Mouse (Mus musculus) embryonic facial prominence, embryonic 13.5 days (tissue): ENCODE results near the gene Zfp668. TPM values are rescaled to one million over a fixed set of nuclear protein-coding genes. Genes with fewer than 3 reads are reported as not detected.
A peak's percentile ranks its signal among the peaks of the same experiment; 100 is the strongest.

Experiments
- ATAC-seq: fragments of 200-750 bp; cut with Nextera tagmentation; 2 replicates; pipeline ENCODE4 v1.8.0; 2017; ENCODE audit warnings: low read depth; ENCODE audit not compliant: insufficient number of reproducible peaks, insufficient read depth, low FRiP score, low TSS enrichment
- H3K27ac ChIP-seq: fragments of 300-500 bp; sonication (generic); 2 replicates; pipeline ENCODE4 v1.5.1; 2015; ENCODE audit warnings: moderate library complexity, mild to moderate bottlenecking, inconsistent platforms
- H3K27me3 ChIP-seq: fragments of 300-500 bp; sonication (generic); 2 replicates; pipeline ENCODE4 v1.6.1; 2015; ENCODE audit warnings: mild to moderate bottlenecking, inconsistent platforms
- H3K36me3 ChIP-seq: fragments of 300-500 bp; sonication (generic); 2 replicates; pipeline ENCODE4 v1.6.1; 2015; ENCODE audit warnings: mild to moderate bottlenecking, inconsistent platforms
- H3K4me1 ChIP-seq: fragments of 300-500 bp; sonication (generic); 2 replicates; pipeline ENCODE4 v1.6.1; 2015; ENCODE audit warnings: inconsistent platforms
- H3K4me2 ChIP-seq: fragments of 300-500 bp; sonication (generic); 2 replicates; pipeline ENCODE4 v1.6.1; 2015; ENCODE audit warnings: moderate library complexity, mild to moderate bottlenecking, inconsistent platforms
- H3K4me3 ChIP-seq: fragments of 300-500 bp; sonication (generic); 2 replicates; pipeline ENCODE4 v1.5.1; 2015; ENCODE audit warnings: mild to moderate bottlenecking, inconsistent platforms
- H3K9ac ChIP-seq: fragments of 300-500 bp; sonication (generic); 2 replicates; pipeline ENCODE4 v1.6.1; 2015; ENCODE audit warnings: mild to moderate bottlenecking, inconsistent platforms
- H3K9me3 ChIP-seq: fragments of 300-500 bp; sonication (generic); 2 replicates; pipeline ENCODE4 v1.6.1; 2016; ENCODE audit warnings: inconsistent platforms
- WGBS: fragments of 180-500 bp; shearing (Covaris S2); methylation state at CpG from one replicate; pipeline ENCODE4 v1.1.7; 2015; ENCODE audit warnings: mixed read lengths; 5-methylcytosine and 5-hydroxymethylcytosine counted together
- polyA plus RNA-seq: library from polyadenylated mRNA; unstranded; fragments of >200 nt; fragmentation: Nextera tagmentation; extraction: Ambion mirVana; gene quantifications from 2 replicates; pipeline ENCODE4 v1.2.1, GENCODE M21; 2015

Gene Zfp668
- polyA plus RNA-seq, 1 experiment from 2014 or later = 28.2 TPM

- no peak overlapping the region for H3K27ac ChIP-seq
- H3K27me3 ChIP-seq = no peaks in the 10 kb centered on the region
- no peak overlapping the region for H3K4me3 ChIP-seq
- ATAC-seq = no peak
- H3K9ac ChIP-seq = no peak overlapping the region
- no peak overlapping the region for H3K4me2 ChIP-seq
- H3K4me1 ChIP-seq = peaks cover 12% of the 10 kb centered on the region
- H3K36me3 ChIP-seq = peaks cover 60% of the 10 kb centered on the region
- 80% methylated on average over 5 of the region's 5 CpGs for WGBS
- no peaks in the 10 kb centered on the region for H3K9me3 ChIP-seq
Observed at GRCm38 (mm10) chr7:127870136-127870821, 6.3 kb downstream of the Zfp668 start.

GRCm38 (mm10) chr7:127869149-127869810 is 7.3 kb downstream of the Zfp668 start:
- no peaks in the 10 kb centered on the region for H3K27me3 ChIP-seq
- no peak for ATAC-seq
- no peaks in the 10 kb centered on the region for H3K9me3 ChIP-seq
- H3K4me1 ChIP-seq = peaks cover 7% of the 10 kb centered on the region
- WGBS = 70% methylated on average over 3 of the region's 3 CpGs
- H3K4me2 ChIP-seq = no peak overlapping the region
- no peak overlapping the region for H3K4me3 ChIP-seq
- H3K36me3 ChIP-seq = peaks cover 65% of the 10 kb centered on the region
- 0 out of 2 replicates have a peak overlapping the region, but pooled peaks have one; percentile 2 for H3K9ac ChIP-seq
- H3K27ac ChIP-seq = no peak overlapping the region

GRCm38 (mm10) chr7:127867641-127868040 is 9.0 kb downstream of the Zfp668 start:
- no peaks in the 10 kb centered on the region for H3K4me1 ChIP-seq

GRCm38 (mm10) chr7:127866434-127866833 is 10.2 kb downstream of the Zfp668 start:
- H3K9me3 ChIP-seq = no peaks in the 10 kb centered on the region
- no peak for ATAC-seq
- H3K4me2 ChIP-seq = no peak overlapping the region
- no peaks in the 10 kb centered on the region for H3K4me1 ChIP-seq
- H3K9ac ChIP-seq = no peak overlapping the region
- WGBS = 94% methylated on average over 12 of the region's 12 CpGs
- H3K27ac ChIP-seq = no peak overlapping the region
- no peak overlapping the region for H3K4me3 ChIP-seq
- peaks cover 52% of the 10 kb centered on the region for H3K36me3 ChIP-seq
- no peaks in the 10 kb centered on the region for H3K27me3 ChIP-seq

More at GRCm38 (mm10) chr7:127867641-127868040, 9.0 kb downstream of the Zfp668 start:
- H3K27me3 ChIP-seq = no peaks in the 10 kb centered on the region
- no peak overlapping the region for H3K4me2 ChIP-seq
- 97% methylated on average over 18 of the region's 18 CpGs for WGBS
- no peak overlapping the region for H3K9ac ChIP-seq
- no peaks in the 10 kb centered on the region for H3K9me3 ChIP-seq
- no peak overlapping the region for H3K27ac ChIP-seq
- peaks cover 59% of the 10 kb centered on the region for H3K36me3 ChIP-seq
- ATAC-seq = no peak
- H3K4me3 ChIP-seq = no peak overlapping the region

GRCm38 (mm10) chr7:127858258-127858657 is 18.4 kb downstream of the Zfp668 start:
- 90% methylated on average over 6 of the region's 6 CpGs for WGBS
- H3K4me3 ChIP-seq = no peak overlapping the region
- no peaks in the 10 kb centered on the region for H3K4me1 ChIP-seq
- H3K27me3 ChIP-seq = no peaks in the 10 kb centered on the region
- H3K4me2 ChIP-seq = no peak overlapping the region
- H3K36me3 ChIP-seq = peaks cover 6% of the 10 kb centered on the region; the same call in 1 of the 2 replicates
- no peak overlapping the region for H3K9ac ChIP-seq
- no peak overlapping the region for H3K27ac ChIP-seq
- no peak for ATAC-seq
- H3K9me3 ChIP-seq = no peaks in the 10 kb centered on the region

GRCm38 (mm10) chr7:127850906-127851305 is 25.7 kb downstream of the Zfp668 start:
- no peaks in the 10 kb centered on the region for H3K27me3 ChIP-seq
- H3K4me3 ChIP-seq = no peak overlapping the region
- no peaks in the 10 kb centered on the region for H3K9me3 ChIP-seq
- H3K9ac ChIP-seq = no peak overlapping the region
- ATAC-seq = no peak
- no peaks in the 10 kb centered on the region for H3K4me1 ChIP-seq
- H3K4me2 ChIP-seq = no peak overlapping the region
- H3K36me3 ChIP-seq = peaks cover 21% of the 10 kb centered on the region
- H3K27ac ChIP-seq = no peak overlapping the region
- WGBS = 57% methylated on average over 5 of the region's 5 CpGs

- no peaks in the 10 kb centered on the region for H3K9me3 ChIP-seq
- ATAC-seq = no peak
- H3K27me3 ChIP-seq = no peaks in the 10 kb centered on the region
- H3K4me2 ChIP-seq = no peak overlapping the region
- H3K9ac ChIP-seq = no peak overlapping the region
- H3K4me3 ChIP-seq = no peak overlapping the region
- H3K36me3 ChIP-seq = peaks cover 26% of the 10 kb centered on the region
- WGBS = 76% methylated on average over 6 of the region's 6 CpGs
- no peaks in the 10 kb centered on the region for H3K4me1 ChIP-seq
- H3K27ac ChIP-seq = no peak overlapping the region
Observed at GRCm38 (mm10) chr7:127849973-127850875, 26.4 kb downstream of the Zfp668 start.

GRCm38 (mm10) chr7:127842001-127842718 is 34.5 kb downstream of the Zfp668 start:
- ATAC-seq = no peak; the same call in 1 of the 2 replicates
- no peaks in the 10 kb centered on the region for H3K9me3 ChIP-seq

GRCm38 (mm10) chr7:127841340-127842000 is 35.2 kb downstream of the Zfp668 start:
- WGBS = under 1% methylated on average over 46 of the region's 46 CpGs
- H3K4me1 ChIP-seq = peaks cover 12% of the 10 kb centered on the region
- peak overlapping the region; percentile 94 for H3K4me2 ChIP-seq
- H3K36me3 ChIP-seq = peaks cover 21% of the 10 kb centered on the region
- H3K27me3 ChIP-seq = no peaks in the 10 kb centered on the region
- ATAC-seq = peak; percentile 92
- H3K27ac ChIP-seq = peak overlapping the region; percentile 93
- peak overlapping the region; percentile 81 for H3K9ac ChIP-seq
- H3K9me3 ChIP-seq = no peaks in the 10 kb centered on the region
- H3K4me3 ChIP-seq = peak overlapping the region; percentile 83

More at GRCm38 (mm10) chr7:127842001-127842718, 34.5 kb downstream of the Zfp668 start:
- Histone ChIP-seq H3K36me3 (peaks cover 28% of the 10 kb centered on the region), H3K9ac (peak overlapping the region; percentile 81), H3K27ac (peak overlapping the region; percentile 93), H3K4me1 (peaks cover 12% of the 10 kb centered on the region), H3K4me3 (peak overlapping the region; percentile 83), H3K4me2 (peak overlapping the region; percentile 94), H3K27me3 (no peaks in the 10 kb centered on the region)
- WGBS = under 1% methylated on average over 40 of the region's 40 CpGs

GRCm38 (mm10) chr7:127840886-127841285 is 35.7 kb downstream of the Zfp668 start:
- Histone ChIP-seq H3K9me3 (no peaks in the 10 kb centered on the region), H3K4me3 (peak overlapping the region; percentile 83), H3K9ac (peak overlapping the region; percentile 81), H3K36me3 (peaks cover 15% of the 10 kb centered on the region), H3K4me2 (peak overlapping the region; percentile 94), H3K4me1 (peaks cover 12% of the 10 kb centered on the region), H3K27ac (peak overlapping the region; percentile 93), H3K27me3 (no peaks in the 10 kb centered on the region)
- ATAC-seq = peak; percentile 40; the same call in 1 of the 2 replicates
- WGBS = 1% methylated on average over 15 of the region's 15 CpGs
